Mouse (Mus musculus) ovary, postnatal 10 days (tissue): ENCODE data around the gene Mxra7.
"Not testable (repeated sequence)": the region's sequence is repeated elsewhere in the genome, so short reads cannot be mapped to it uniquely, and the experiment has no call there.

Experiments
- DNase-seq: peaks from one replicate; pipeline ENCODE4 v3.0.0; 2022; ENCODE audit warnings: low spot score

Mxra7 gene

GRCm38 (mm10) chr11:116847187-116848085 is 19.6 kb upstream of the Mxra7 start:
- DNase-seq: no peak

DNA sequence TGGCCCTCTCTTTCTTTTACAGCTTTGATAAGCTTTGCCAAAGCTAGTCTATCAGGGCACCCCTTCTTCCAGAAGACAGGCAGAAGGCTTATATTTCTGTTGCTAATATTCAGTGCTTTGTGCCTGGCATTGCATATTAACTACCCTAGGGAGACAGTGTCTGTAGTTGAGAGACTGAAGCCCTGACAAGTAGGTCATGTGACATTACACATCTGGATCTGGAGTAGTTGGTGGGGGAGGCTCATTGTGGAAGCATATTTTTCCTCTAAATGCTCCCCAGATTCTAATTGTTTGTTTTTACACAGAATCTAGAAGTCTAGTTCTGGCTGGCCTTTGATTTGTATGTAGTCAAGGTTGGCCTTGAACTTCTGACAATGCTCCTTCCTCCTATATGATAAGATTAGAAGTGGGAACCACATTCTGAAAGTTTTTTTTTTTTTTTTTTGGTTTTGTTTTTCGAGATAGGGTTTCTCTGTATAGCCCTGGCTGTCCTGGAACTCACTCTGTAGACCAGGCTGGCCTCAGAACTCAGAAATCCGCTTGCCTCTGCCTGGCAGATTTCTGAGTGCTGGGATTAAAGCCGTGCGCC is 18.8 kb upstream of the Mxra7 start:
- DNase-seq: no peak

DNA sequence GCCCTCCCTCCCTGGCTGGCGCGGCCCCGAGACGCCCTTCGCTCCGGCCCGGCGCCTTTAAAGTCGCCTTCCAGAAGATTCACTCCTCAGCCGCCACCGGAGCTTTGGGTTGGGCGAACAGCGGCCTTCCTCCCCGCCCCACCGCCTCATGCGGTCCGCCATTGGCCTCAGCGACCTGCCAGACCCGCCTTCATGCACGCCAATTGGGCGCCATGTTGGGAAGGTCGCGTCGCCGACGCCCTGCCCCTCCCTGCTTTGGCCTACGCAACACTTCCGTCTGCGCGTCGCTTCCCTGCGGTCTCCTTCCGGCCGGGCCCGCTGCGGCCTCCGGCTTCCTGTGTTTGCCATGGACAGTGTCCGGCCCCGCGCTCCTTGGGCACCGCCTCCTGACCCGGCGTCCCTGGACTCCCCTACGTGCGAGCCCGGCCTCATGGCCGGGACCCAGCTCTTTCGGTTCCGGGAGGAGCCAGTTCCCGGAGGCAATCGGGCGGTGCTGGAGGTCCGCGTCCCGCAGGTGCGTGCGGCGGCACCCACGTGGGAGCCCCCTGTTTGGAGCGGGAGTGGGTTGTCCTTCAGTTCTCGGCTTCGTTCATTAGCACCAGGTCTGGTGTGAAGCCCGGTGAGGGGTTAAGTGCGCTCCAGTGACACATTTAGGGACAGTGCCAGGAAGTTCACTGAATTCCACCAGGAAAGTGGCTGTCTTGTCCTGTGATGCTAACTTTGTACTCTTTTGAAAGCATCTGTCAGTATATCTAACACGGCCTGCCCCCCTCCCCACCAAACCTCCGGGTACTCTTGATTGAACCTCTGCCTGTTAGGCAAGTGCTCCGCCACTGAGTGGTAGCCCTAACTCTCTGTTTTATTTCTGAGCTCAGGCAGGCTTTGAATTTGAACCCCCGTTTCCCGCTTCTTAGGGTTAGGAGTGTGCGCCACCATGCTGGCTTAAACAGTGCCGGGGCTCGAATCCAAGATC is 15.7 kb upstream of the Mxra7 start, which contains the start of the genes Mettl23 and Jmjd6:
Mettl23 (plus strand) TSS at position 18 of the 973 bp plus-strand sequence.
Jmjd6 (minus strand) TSS at position 189 of the 973 bp plus-strand sequence.
- peak; percentile 86 for DNase-seq

DNA sequence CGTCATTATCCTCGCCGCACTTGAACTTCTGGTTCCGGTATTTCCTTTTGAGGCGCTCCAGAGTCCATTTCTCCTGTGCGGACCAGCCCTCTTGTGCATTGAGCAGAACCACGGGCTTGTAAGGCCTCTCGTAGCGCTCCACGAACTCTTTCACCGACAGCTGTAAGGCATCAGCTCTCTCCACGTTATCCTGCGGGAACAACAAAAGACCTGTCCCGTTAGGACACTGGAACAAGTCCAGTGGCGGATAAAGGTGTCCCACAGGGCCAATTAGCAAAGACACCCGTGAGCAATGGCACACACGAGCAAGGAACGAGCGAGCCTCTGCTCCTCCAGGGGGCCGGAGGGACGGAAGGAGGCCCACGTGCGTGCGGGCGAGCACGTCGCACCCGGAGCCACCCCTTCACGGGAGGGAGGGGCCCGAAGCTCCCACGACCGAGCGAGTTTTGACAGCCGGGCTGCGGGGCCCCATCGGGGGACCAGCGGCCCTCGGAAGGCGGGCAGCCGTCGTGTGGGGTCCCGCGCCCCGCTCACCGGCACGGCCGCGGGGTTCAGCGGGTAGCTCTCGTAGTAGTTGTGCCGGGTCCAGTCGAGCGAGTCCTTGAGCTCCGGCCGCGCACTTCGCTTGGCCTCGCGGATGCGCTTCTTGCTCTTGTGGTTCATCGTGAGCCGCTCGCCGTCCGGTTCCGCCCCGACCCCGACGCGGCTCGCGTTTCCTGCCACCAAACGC is 14.8 kb upstream of the Mxra7 start:
- peak; percentile 49 for DNase-seq

GRCm38 (mm10) chr11:116840748-116841147 is 12.9 kb upstream of the Mxra7 start:
- no peak for DNase-seq

DNA sequence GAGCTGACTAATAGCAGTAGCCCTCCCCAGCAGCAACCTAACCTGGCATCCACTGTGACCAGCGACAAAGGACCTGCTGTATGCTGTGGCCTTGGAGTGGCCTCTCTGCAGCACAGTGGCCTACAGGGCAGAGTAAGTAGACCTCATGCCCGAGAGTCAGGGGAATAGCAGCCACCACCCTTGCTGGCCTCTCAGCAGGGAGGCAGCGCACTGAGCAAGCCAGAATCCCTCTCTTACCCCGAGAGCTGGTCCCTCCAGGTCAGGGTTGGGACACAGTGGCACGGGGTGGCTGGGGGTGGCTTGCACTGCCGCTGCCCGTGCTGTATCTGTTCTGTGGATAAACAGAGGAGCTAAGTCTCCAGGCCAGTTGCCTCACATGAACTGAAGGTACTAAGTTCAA is 11.8 kb upstream of the Mxra7 start:
- DNase-seq: no peak

GRCm38 (mm10) chr11:116838936-116839335 is 11.1 kb upstream of the Mxra7 start:
- no peak for DNase-seq

GRCm38 (mm10) chr11:116837441-116837840 is 9.6 kb upstream of the Mxra7 start:
- DNase-seq: no peak

GRCm38 (mm10) chr11:116836283-116836682 is 8.4 kb upstream of the Mxra7 start:
- no peak for DNase-seq

GRCm38 (mm10) chr11:116834954-116835353 is 7.1 kb upstream of the Mxra7 start:
- DNase-seq: no peak

DNA sequence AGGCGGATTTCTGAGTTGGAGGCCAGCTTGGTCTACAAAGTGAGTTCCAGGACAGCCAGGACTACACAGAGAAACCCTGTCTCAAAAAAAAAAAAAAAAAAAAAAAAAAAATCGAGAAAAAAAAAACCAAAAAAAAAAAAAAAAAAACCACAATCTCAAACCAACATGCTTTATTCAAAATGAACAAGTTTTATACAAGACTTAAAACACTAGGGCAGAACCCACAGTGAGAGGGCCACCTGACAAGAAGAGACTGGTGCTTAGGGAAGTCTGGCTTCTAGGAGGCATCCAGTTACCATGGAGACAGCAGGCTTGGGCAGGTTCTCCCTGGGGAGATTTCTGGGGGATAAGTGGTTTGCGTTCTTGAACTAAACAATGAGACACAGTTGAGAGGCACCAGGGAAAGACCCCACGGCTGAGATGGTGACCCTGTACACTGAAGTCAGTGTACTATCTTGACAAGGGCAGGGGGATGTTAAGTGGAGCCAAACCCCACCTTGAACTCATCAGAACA is 4.4 kb upstream of the Mxra7 start:
- DNase-seq: no peak

DNA sequence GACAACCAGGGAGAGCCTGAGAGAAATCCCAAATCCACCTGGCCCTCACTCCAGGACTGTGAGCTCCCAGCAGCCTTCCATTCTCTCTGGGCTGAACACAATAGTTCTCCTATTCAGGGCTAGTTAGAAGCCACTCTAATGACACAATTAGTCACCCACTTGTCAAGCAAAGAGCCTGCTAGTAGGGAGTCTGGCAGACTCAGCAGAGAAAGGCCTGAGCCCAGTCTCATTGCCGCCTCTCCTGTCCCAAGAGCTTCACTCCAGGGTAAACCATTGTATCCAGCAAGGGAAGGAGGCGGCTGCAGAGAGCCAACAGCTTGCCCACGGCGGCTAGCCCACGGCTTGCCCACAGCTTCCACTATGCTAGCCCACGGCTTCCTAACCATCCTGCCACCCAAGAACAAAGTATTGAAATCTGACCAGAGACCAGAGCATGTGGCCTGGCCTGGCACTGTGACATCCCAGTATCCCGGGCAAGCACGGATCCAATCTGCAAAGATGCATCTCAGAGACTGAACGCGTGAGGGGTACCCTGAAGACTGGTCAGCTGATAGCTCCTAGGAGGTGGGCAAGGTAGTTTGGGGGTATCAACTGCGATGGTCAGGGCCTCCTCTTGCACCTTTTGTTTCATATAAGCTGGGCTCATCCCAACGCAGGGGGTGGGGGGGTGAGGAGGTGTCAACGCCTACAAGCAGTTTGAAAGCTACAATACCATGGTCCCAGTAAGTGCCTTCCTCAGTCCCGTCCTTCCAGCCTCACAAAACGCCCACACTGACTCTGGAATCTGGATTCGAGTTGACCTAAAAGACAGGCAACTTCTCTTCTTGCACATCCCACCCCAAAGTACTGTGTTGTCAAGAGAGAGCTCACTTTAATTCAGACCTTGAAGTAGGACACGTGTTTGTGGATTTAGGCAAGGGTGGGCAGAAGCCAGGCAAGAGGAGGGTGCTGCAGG is 1.0 kb downstream of the Mxra7 start:
- no peak for DNase-seq

DNA sequence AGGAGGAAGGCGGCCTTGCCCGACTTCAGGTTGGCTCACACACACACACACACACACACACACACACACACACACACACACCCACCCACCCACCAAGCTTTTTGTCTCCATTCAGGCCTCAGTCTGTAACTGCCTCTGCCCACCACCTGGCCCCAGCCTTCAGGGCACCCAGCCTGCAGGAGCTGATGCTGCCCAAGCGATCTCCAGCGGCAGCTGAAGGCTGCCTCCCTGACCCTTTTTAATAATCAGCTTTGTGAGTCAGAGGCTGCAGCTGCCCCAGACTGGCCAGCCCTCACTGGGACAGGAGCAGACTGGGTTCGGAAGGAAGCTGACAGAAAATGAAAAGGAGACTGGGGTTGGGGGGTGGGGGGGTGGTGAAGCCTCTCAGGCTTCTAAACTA is 2.6 kb downstream of the Mxra7 start:
- no peak for DNase-seq

DNA sequence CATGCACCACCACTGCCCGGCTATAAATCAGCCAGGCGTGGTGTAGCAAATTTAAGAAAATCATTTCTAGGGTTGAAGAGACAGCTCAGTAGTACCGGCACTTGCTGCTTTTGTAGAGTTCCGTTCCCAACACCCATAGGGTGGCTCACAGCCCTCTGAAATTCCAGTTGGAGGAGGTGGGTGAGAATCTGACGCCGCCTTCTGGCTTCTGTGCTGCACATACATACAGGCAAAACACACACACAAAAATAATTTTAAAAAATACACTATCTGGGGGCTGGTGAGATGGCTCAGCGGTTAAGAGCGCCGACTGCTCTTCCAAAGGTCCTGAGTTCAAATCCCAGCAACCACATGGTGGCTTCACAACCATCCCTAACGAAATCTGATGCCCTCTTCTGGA is 4.0 kb downstream of the Mxra7 start:
- DNase-seq: not testable (repeated sequence)

- DNase-seq: no peak
Observed at GRCm38 (mm10) chr11:116823255-116823654, 4.6 kb downstream of the Mxra7 start.

- no peak for DNase-seq
Observed at GRCm38 (mm10) chr11:116822626-116823025, 5.2 kb downstream of the Mxra7 start.

GRCm38 (mm10) chr11:116822215-116822614 is 5.6 kb downstream of the Mxra7 start:
- DNase-seq: no peak

- no peak for DNase-seq
Observed at GRCm38 (mm10) chr11:116821057-116821940, 6.5 kb downstream of the Mxra7 start.
